Mouse (Mus musculus): ENCODE results near the gene Olfr1416.
A peak's percentile ranks its signal among the peaks of the same experiment; 100 is the strongest.

DNA sequence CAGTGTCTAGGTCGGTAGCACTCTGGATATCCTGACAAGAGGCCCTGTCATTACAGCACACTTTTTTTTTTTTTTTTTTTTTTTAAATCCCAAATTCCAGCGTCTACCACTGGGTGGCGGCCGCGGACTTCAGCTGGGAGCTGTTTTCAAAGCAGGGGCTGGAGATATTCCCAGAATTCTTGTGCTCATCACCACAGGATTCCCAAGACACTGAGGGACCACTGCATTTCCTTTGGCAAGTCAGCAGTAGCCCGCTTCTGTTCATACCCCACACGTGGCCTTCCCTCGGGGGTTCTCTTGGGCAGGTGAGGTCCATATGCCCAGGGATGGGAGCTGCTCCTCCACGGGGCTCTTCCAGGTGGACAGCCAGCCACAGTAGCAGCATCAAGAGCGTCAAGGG lies 36.5 kb upstream of the Olfr1416 start:
- TF ChIP-seq POLR2A (IDR thresholded peaks at IDR 0.05; ENCODE audit: low read depth, low read length) (no peak), CTCF (conservative IDR thresholded peaks at IDR 0.05; ENCODE audit: insufficient read depth, insufficient read length, low read depth, low read length) (peak; percentile 45)

All from kidney, adult 2 months (tissue).